Mouse (Mus musculus): ENCODE data around the gene Nodal. TPM values are rescaled to one million over a fixed set of nuclear protein-coding genes. Genes with fewer than 3 reads are reported as not detected.

Nodal gene
- polyA plus RNA-seq, 1 experiment from 2014 or later: 0.30 TPM

GRCm38 (mm10) chr10:61381823-61382222, 35.9 kb upstream of the Nodal start:
- Histone ChIP-seq H3K27me3 (0 out of 2 replicates have a peak, but pooled peaks cover 2% of the 10 kb centered on the region), H3K4me1 (replicated peaks) (peaks cover 49% of the 10 kb centered on the region), H3K36me3 (no peaks in the 10 kb centered on the region), H3K4me3 (peak overlapping the region; percentile 69), H3K27ac (replicated peaks) (no peak overlapping the region), H3K9me3 (no peaks in the 10 kb centered on the region), H3K4me2 (peak overlapping the region; percentile 81), H3K9ac (peak overlapping the region; percentile 58; the same call in 1 of the 2 replicates)
- ATAC-seq (ENCODE audit: low FRiP score, low read depth): no peak
- WGBS: 11% methylated on average over 8 of the region's 8 CpGs

- Histone ChIP-seq H3K9ac (peak overlapping the region; percentile 58), H3K27ac (replicated peaks) (peak overlapping the region; percentile 69; the same call in 1 of the 2 replicates), H3K4me3 (peak overlapping the region; percentile 69), H3K9me3 (no peaks in the 10 kb centered on the region), H3K4me2 (peak overlapping the region; percentile 81), H3K27me3 (0 out of 2 replicates have a peak, but pooled peaks cover 2% of the 10 kb centered on the region), H3K4me1 (replicated peaks) (peaks cover 49% of the 10 kb centered on the region), H3K36me3 (no peaks in the 10 kb centered on the region)
- WGBS: 0% methylated on average over 8 of the region's 8 CpGs
- ATAC-seq (ENCODE audit: low FRiP score, low read depth): 0 out of 2 replicates have a peak, but pooled peaks have one; percentile 16
Measured at GRCm38 (mm10) chr10:61382281-61382731, 35.5 kb upstream of the Nodal start.

GRCm38 (mm10) chr10:61383021-61383714, 34.6 kb upstream of the Nodal start, which contains the start of gene Pald1:
TSS of gene Pald1 (minus strand) at chr10:61383530.
- Histone ChIP-seq H3K27me3 (0 out of 2 replicates have a peak, but pooled peaks cover 2% of the 10 kb centered on the region), H3K36me3 (no peaks in the 10 kb centered on the region), H3K4me3 (peak within 1 kb of the TSS; percentile 69), H3K4me1 (replicated peaks) (peaks cover 49% of the 10 kb centered on the region), H3K9ac (peak within 1 kb of the TSS; percentile 58), H3K9me3 (no peaks in the 10 kb centered on the region), H3K4me2 (peak within 1 kb of the TSS; percentile 81), H3K27ac (replicated peaks) (peak within 1 kb of the TSS; percentile 69)
- WGBS: under 1% methylated on average over 45 of the region's 60 CpGs
- peak; percentile 86 for ATAC-seq (ENCODE audit: low FRiP score, low read depth)

- Histone ChIP-seq H3K9ac (peak overlapping the region; percentile 58), H3K36me3 (no peaks in the 10 kb centered on the region), H3K9me3 (no peaks in the 10 kb centered on the region), H3K4me2 (peak overlapping the region; percentile 81), H3K27me3 (0 out of 2 replicates have a peak, but pooled peaks cover 2% of the 10 kb centered on the region), H3K4me1 (replicated peaks) (peaks cover 49% of the 10 kb centered on the region), H3K27ac (replicated peaks) (peak overlapping the region; percentile 69), H3K4me3 (peak overlapping the region; percentile 69)
- 2% methylated on average over 11 of the region's 11 CpGs for WGBS
- ATAC-seq (ENCODE audit: low FRiP score, low read depth): peak; percentile 29; the same call in 1 of the 2 replicates
Measured at GRCm38 (mm10) chr10:61383715-61384047, 34.1 kb upstream of the Nodal start.

- Histone ChIP-seq H3K27ac (replicated peaks) (no peak overlapping the region), H3K9ac (no peak overlapping the region), H3K27me3 (0 out of 2 replicates have a peak, but pooled peaks cover 2% of the 10 kb centered on the region), H3K4me2 (no peak overlapping the region), H3K9me3 (no peaks in the 10 kb centered on the region), H3K4me1 (replicated peaks) (peaks cover 39% of the 10 kb centered on the region), H3K4me3 (no peak overlapping the region), H3K36me3 (no peaks in the 10 kb centered on the region)
- no peak for ATAC-seq (ENCODE audit: low FRiP score, low read depth)
- 78% methylated on average over 6 of the region's 6 CpGs for WGBS
Measured at GRCm38 (mm10) chr10:61385174-61385573, 32.6 kb upstream of the Nodal start.

- no peak overlapping the region for H3K9ac ChIP-seq
- no peak for ATAC-seq (ENCODE audit: low FRiP score, low read depth)
- no peaks in the 10 kb centered on the region for H3K36me3 ChIP-seq
- H3K4me1 ChIP-seq (replicated peaks): peaks cover 28% of the 10 kb centered on the region
- H3K9me3 ChIP-seq: no peaks in the 10 kb centered on the region
- 0 out of 2 replicates have a peak, but pooled peaks cover 2% of the 10 kb centered on the region for H3K27me3 ChIP-seq
- WGBS: 77% methylated on average over 6 of the region's 6 CpGs
- no peak overlapping the region for H3K27ac ChIP-seq (replicated peaks)
- H3K4me2 ChIP-seq: no peak overlapping the region
- H3K4me3 ChIP-seq: no peak overlapping the region
Measured at GRCm38 (mm10) chr10:61386284-61386683, 31.5 kb upstream of the Nodal start.

- Histone ChIP-seq H3K4me1 (replicated peaks) (peaks cover 4% of the 10 kb centered on the region), H3K9ac (no peak overlapping the region), H3K27me3 (no peaks in the 10 kb centered on the region), H3K27ac (replicated peaks) (peak overlapping the region; percentile 21; the same call in 1 of the 2 replicates), H3K4me2 (no peak overlapping the region), H3K4me3 (no peak overlapping the region), H3K9me3 (no peaks in the 10 kb centered on the region), H3K36me3 (no peaks in the 10 kb centered on the region)
- 18% methylated on average over 5 of the region's 5 CpGs for WGBS
- peak; percentile 81 for ATAC-seq (ENCODE audit: low FRiP score, low read depth)
Measured at GRCm38 (mm10) chr10:61389020-61389419, 28.8 kb upstream of the Nodal start.

- ATAC-seq (ENCODE audit: low FRiP score, low read depth): no peak
- 50% methylated on average over 2 of the region's 2 CpGs for WGBS
Measured at GRCm38 (mm10) chr10:61390148-61390547, 27.6 kb upstream of the Nodal start.

GRCm38 (mm10) chr10:61392584-61392983, 25.2 kb upstream of the Nodal start:
- H3K9me3 ChIP-seq: no peaks in the 10 kb centered on the region
- no peak overlapping the region for H3K27ac ChIP-seq (replicated peaks)
- 66% methylated on average over 4 of the region's 4 CpGs for WGBS
- no peak overlapping the region for H3K4me2 ChIP-seq
- no peaks in the 10 kb centered on the region for H3K4me1 ChIP-seq (replicated peaks)
- H3K4me3 ChIP-seq: no peak overlapping the region
- no peaks in the 10 kb centered on the region for H3K27me3 ChIP-seq
- no peaks in the 10 kb centered on the region for H3K36me3 ChIP-seq
- H3K9ac ChIP-seq: no peak overlapping the region
- ATAC-seq (ENCODE audit: low FRiP score, low read depth): no peak

More at GRCm38 (mm10) chr10:61390148-61390547, 27.6 kb upstream of the Nodal start:
- no peaks in the 10 kb centered on the region for H3K9me3 ChIP-seq
- H3K4me2 ChIP-seq: no peak overlapping the region
- no peak overlapping the region for H3K9ac ChIP-seq
- H3K4me3 ChIP-seq: no peak overlapping the region
- H3K36me3 ChIP-seq: no peaks in the 10 kb centered on the region
- H3K4me1 ChIP-seq (replicated peaks): no peaks in the 10 kb centered on the region
- H3K27me3 ChIP-seq: no peaks in the 10 kb centered on the region
- no peak overlapping the region for H3K27ac ChIP-seq (replicated peaks)

GRCm38 (mm10) chr10:61394476-61395136, 23.2 kb upstream of the Nodal start:
- Histone ChIP-seq H3K4me3 (no peak overlapping the region), H3K4me2 (no peak overlapping the region), H3K36me3 (no peaks in the 10 kb centered on the region), H3K9ac (no peak overlapping the region), H3K27me3 (no peaks in the 10 kb centered on the region), H3K9me3 (no peaks in the 10 kb centered on the region), H3K4me1 (replicated peaks) (0 out of 2 replicates have a peak, but pooled peaks cover 4% of the 10 kb centered on the region), H3K27ac (replicated peaks) (no peak overlapping the region)
- 25% methylated on average over 9 of the region's 9 CpGs for WGBS
- no peak for ATAC-seq (ENCODE audit: low FRiP score, low read depth)

GRCm38 (mm10) chr10:61398125-61398524, 19.6 kb upstream of the Nodal start:
- Histone ChIP-seq H3K4me1 (replicated peaks) (0 out of 2 replicates have a peak, but pooled peaks cover 4% of the 10 kb centered on the region), H3K9ac (no peak overlapping the region), H3K9me3 (no peaks in the 10 kb centered on the region), H3K27me3 (no peaks in the 10 kb centered on the region), H3K36me3 (no peaks in the 10 kb centered on the region), H3K4me2 (no peak overlapping the region), H3K4me3 (no peak overlapping the region), H3K27ac (replicated peaks) (no peak overlapping the region)
- whole genome bisulfite sequencing: 46% methylated on average over 3 of the region's 3 CpGs
- no peak for ATAC-seq (ENCODE audit: low FRiP score, low read depth)

GRCm38 (mm10) chr10:61399156-61399734, 18.5 kb upstream of the Nodal start:
- Histone ChIP-seq H3K27ac (replicated peaks) (no peak overlapping the region), H3K4me1 (replicated peaks) (0 out of 2 replicates have a peak, but pooled peaks cover 4% of the 10 kb centered on the region), H3K9ac (no peak overlapping the region), H3K36me3 (no peaks in the 10 kb centered on the region), H3K9me3 (no peaks in the 10 kb centered on the region), H3K4me3 (no peak overlapping the region), H3K27me3 (no peaks in the 10 kb centered on the region), H3K4me2 (no peak overlapping the region)
- 26% methylated on average over 13 of the region's 13 CpGs for WGBS
- peak; percentile 81 for ATAC-seq (ENCODE audit: low FRiP score, low read depth)
